Mouse (Mus musculus): ENCODE measurements at regions not wholly inside any gene's neighbourhood (a gene's known extent, or its start where the extent isn't known, plus 50 kb on each side); places are given as distances from the start of the nearest gene placed in this dataset.

DNA sequence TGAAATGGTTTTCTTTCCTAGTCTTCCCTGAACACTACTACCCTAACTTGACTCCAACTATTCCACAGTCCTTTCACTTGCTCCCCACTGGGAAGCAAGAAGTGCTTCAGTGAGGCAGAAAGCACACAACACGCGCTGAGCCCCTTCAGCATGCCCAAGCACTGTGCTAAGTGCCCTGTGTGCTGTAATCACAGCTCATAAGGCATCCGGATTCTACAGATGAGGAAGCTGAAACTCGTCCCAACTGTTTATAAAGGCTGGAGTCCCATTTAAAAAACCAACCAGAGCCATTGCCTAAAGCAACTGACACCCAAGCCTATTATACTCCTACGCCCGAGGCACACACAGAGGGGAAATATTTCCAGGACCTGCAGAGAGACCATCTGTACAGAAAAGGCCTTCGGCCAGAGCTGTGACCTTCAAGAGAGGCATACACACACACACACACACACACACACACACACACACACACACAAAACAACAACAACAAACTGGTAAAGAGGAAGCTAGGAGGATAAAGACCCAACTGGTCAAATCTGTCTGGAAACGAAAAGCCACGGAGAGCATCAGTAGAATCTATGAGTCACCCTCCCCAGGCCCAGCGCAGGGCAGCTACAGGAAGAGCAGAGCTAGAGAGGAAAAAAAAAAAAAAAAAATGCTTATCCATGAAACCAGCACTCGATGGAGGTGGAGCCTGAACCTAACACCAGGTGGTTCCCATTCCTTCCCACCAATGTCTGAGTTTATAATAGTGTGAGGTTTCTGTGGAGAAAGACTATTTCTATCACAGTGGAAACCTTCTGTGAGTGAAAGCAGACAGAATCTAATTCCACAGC, 315.4 kb upstream of the Jmjd1c start:
- TF ChIP-seq CTCF (IDR thresholded peaks at IDR 0.05; ENCODE audit: low read depth, low read length) (no peak), GATA2 (IDR thresholded peaks at IDR 0.05; ENCODE audit: borderline replicate concordance, low read depth, low read length) (no peak)
